Mouse (Mus musculus) midbrain, postnatal 0 days (tissue): Measurements from ENCODE around the gene Rhot1. TPM values are rescaled to one million over a fixed set of nuclear protein-coding genes. Genes with fewer than 3 reads are reported as not detected.

Experiments used
- ATAC-seq: fragments of 200-750 bp; cut with Nextera tagmentation; 2 replicates; pipeline ENCODE4 v1.8.0; 2017; ENCODE audit warnings: moderate number of reproducible peaks, mild to moderate bottlenecking, moderate TSS enrichment, moderate library complexity; ENCODE audit not compliant: low FRiP score
- DNase-seq: peaks from one replicate; pipeline ENCODE4 v3.0.0-alpha.2; 2015; ENCODE audit warnings: low spot score
- H3K27ac ChIP-seq: fragments of 300-500 bp; sonication (generic); 2 replicates; pipeline ENCODE4 v1.5.1; 2014; ENCODE audit warnings: low read depth, mild to moderate bottlenecking, low read length, mixed read lengths
- H3K27me3 ChIP-seq: fragments of 300-500 bp; sonication (generic); 2 replicates; pipeline ENCODE4 v1.6.1; 2014; ENCODE audit warnings: low read length, control low read depth, mixed read lengths; ENCODE audit not compliant: insufficient read depth
- H3K36me3 ChIP-seq: fragments of 300-500 bp; sonication (generic); 2 replicates; pipeline ENCODE4 v1.6.1; 2014; ENCODE audit warnings: low read length, control low read depth, mixed read lengths; ENCODE audit not compliant: insufficient read depth
- H3K4me1 ChIP-seq: fragments of 300-500 bp; sonication (generic); 2 replicates; pipeline ENCODE4 v1.6.1; 2014; ENCODE audit warnings: mild to moderate bottlenecking, control low read depth, antibody characterized with exemption, low read length, mixed read lengths; ENCODE audit not compliant: insufficient read depth
- H3K4me2 ChIP-seq: fragments of 300-500 bp; sonication (generic); 2 replicates; pipeline ENCODE4 v1.6.1; 2014; ENCODE audit warnings: low read depth, mild to moderate bottlenecking, low read length, mixed read lengths; ENCODE audit not compliant: poor library complexity, severe bottlenecking
- H3K4me3 ChIP-seq: fragments of 300-500 bp; sonication (generic); 2 replicates; pipeline ENCODE4 v1.5.1; 2014; ENCODE audit warnings: low read depth, mild to moderate bottlenecking, low read length, moderate library complexity
- H3K9ac ChIP-seq: fragments of 300-500 bp; sonication (generic); replicated peaks from 2 replicates; pipeline ENCODE4 v1.6.1; 2014; ENCODE audit warnings: mild to moderate bottlenecking, low read length, moderate library complexity, mixed read lengths; ENCODE audit not compliant: poor library complexity, severe bottlenecking
- H3K9me3 ChIP-seq: fragments of 300-500 bp; sonication (generic); 2 replicates; pipeline ENCODE4 v1.6.1; 2016; ENCODE audit warnings: low read length, control low read depth
- CTCF ChIP-seq: IDR thresholded peaks from 2 replicates; pipeline ENCODE4 v1.5.1; 2016; ENCODE audit warnings: antibody characterized with exemption, mild to moderate bottlenecking
- WGBS: fragments of 180-500 bp; shearing (Covaris S2); extraction: QIAGEN DNeasy Blood & Tissue Kit; methylation state at CpG from one replicate; pipeline ENCODE4 v1.1.7; 2014; 5-methylcytosine and 5-hydroxymethylcytosine counted together
- polyA plus RNA-seq: library from polyadenylated mRNA; unstranded; fragments of >200 nt; fragmentation: Nextera tagmentation; extraction: Ambion mirVana; gene quantifications from 2 replicates; pipeline ENCODE4 v1.2.1, GENCODE M21; 2015
- total RNA-seq: library from RNA; depleted of rRNA; stranded (reverse); fragments of >200 nt; gene quantifications from 2 replicates; pipeline ENCODE4 v1.2.3, GENCODE M21; 2014; rRNA removed

Rhot1 gene
- total and polyA plus RNA-seq, 2 experiments from 2014 or later = 55.1 to 69.5 TPM

DNA sequence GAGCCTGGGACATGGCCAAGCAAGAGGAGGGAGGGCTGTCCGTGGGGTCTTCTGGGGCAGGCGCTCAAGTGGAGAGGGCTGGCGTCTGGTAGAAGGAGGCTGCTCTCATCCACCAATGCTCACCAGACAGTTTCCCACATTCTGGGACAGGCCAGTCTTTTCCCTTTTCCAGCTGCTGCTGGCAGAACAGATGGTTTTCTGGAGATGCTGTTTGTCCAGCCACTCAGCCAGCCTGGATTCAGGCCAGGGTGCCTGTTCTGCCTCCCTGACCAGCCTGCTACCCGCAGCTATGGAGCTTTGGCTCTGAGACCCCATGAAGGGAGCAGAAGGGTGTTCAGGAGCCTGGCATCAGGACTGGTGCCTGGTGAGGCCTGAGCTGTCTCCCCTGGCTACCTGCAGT, 102.5 kb downstream of the Rhot1 start:
- H3K4me2 ChIP-seq = no peak overlapping the region
- no peaks in the 10 kb centered on the region for H3K27me3 ChIP-seq
- ATAC-seq = no peak
- H3K4me1 ChIP-seq = no peaks in the 10 kb centered on the region
- DNase-seq = peak; percentile 49
- no peaks in the 10 kb centered on the region for H3K36me3 ChIP-seq
- H3K4me3 ChIP-seq = no peak overlapping the region
- H3K9ac ChIP-seq = no peak overlapping the region
- H3K27ac ChIP-seq = no peak overlapping the region
- 53% methylated on average over 4 of the region's 4 CpGs for WGBS
- no peak for TF ChIP-seq CTCF
- H3K9me3 ChIP-seq = no peaks in the 10 kb centered on the region

DNA sequence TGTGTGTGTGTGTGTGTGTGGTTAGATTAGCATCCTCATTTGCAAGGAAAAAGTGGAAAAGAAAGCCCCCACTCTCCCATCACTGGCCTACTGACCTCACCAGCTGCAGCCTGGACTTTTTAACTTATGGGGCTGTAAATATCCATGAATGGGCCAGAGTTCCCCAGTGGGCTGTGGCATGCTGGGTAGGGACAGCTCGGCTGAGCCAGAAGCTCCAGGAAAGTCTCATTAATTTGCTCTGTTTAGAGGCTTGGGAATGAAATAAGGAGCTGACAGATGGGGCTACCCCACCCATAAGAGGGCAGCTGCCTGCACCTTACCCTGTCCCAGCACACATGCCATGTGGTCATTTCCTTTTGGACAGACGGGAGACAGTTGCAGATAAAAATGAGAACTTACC, 103.2 kb downstream of the Rhot1 start:
- no peak for TF ChIP-seq CTCF
- DNase-seq (no peak), ATAC-seq (no peak)
- Histone ChIP-seq H3K9me3 (no peaks in the 10 kb centered on the region), H3K4me3 (no peak overlapping the region), H3K36me3 (no peaks in the 10 kb centered on the region), H3K9ac (no peak overlapping the region), H3K27ac (no peak overlapping the region), H3K4me1 (no peaks in the 10 kb centered on the region), H3K27me3 (no peaks in the 10 kb centered on the region), H3K4me2 (no peak overlapping the region)
- WGBS = 35% methylated on average over 2 of the region's 2 CpGs

- no peak for TF ChIP-seq CTCF
- H3K4me1 ChIP-seq = no peaks in the 10 kb centered on the region
- H3K36me3 ChIP-seq = no peaks in the 10 kb centered on the region
- 10% methylated on average over 6 of the region's 6 CpGs for WGBS
- DNase-seq = no peak
- no peak overlapping the region for H3K9ac ChIP-seq
- no peak overlapping the region for H3K27ac ChIP-seq
- ATAC-seq = no peak
- H3K9me3 ChIP-seq = no peaks in the 10 kb centered on the region
- no peak overlapping the region for H3K4me2 ChIP-seq
- no peaks in the 10 kb centered on the region for H3K27me3 ChIP-seq
- no peak overlapping the region for H3K4me3 ChIP-seq
Measured at GRCm38 (mm10) chr11:80312565-80312964, 103.7 kb downstream of the Rhot1 start.

DNA sequence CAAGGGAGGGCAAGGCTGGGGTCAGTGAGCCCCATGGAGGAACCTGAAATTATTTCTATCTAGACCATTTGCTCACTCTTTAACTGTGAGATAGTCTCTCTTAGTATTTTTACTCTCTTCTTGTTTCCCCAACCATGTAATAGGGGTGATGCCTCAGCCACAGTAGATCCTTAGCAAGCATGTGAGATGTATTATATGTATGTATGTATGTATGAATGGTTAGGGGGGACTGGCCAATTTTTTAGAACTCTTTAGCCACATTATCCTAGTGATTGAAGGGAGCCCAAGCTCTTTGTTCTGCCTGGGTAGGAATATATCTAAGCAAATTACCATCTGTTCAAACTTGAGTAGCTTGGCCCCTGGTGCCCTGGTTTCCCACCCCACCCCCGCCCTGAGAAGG, 104.6 kb downstream of the Rhot1 start:
- H3K36me3 ChIP-seq = no peaks in the 10 kb centered on the region
- H3K27me3 ChIP-seq = no peaks in the 10 kb centered on the region
- H3K4me1 ChIP-seq = no peaks in the 10 kb centered on the region
- H3K9me3 ChIP-seq = no peaks in the 10 kb centered on the region
- H3K4me3 ChIP-seq = no peak overlapping the region
- TF ChIP-seq CTCF = no peak
- 65% methylated on average over 1 of the region's 1 CpGs for WGBS
- no peak for DNase-seq
- H3K27ac ChIP-seq = no peak overlapping the region
- no peak overlapping the region for H3K4me2 ChIP-seq
- H3K9ac ChIP-seq = no peak overlapping the region
- ATAC-seq = no peak

- H3K4me2 ChIP-seq = no peak overlapping the region
- WGBS = 83% methylated on average over 4 of the region's 4 CpGs
- H3K27me3 ChIP-seq = no peaks in the 10 kb centered on the region
- no peak overlapping the region for H3K27ac ChIP-seq
- no peaks in the 10 kb centered on the region for H3K9me3 ChIP-seq
- ATAC-seq = no peak
- no peak overlapping the region for H3K4me3 ChIP-seq
- no peak overlapping the region for H3K9ac ChIP-seq
- TF ChIP-seq CTCF = no peak
- H3K4me1 ChIP-seq = no peaks in the 10 kb centered on the region
- DNase-seq = no peak
- H3K36me3 ChIP-seq = no peaks in the 10 kb centered on the region
Measured at GRCm38 (mm10) chr11:80313944-80314343, 105.1 kb downstream of the Rhot1 start.

DNA sequence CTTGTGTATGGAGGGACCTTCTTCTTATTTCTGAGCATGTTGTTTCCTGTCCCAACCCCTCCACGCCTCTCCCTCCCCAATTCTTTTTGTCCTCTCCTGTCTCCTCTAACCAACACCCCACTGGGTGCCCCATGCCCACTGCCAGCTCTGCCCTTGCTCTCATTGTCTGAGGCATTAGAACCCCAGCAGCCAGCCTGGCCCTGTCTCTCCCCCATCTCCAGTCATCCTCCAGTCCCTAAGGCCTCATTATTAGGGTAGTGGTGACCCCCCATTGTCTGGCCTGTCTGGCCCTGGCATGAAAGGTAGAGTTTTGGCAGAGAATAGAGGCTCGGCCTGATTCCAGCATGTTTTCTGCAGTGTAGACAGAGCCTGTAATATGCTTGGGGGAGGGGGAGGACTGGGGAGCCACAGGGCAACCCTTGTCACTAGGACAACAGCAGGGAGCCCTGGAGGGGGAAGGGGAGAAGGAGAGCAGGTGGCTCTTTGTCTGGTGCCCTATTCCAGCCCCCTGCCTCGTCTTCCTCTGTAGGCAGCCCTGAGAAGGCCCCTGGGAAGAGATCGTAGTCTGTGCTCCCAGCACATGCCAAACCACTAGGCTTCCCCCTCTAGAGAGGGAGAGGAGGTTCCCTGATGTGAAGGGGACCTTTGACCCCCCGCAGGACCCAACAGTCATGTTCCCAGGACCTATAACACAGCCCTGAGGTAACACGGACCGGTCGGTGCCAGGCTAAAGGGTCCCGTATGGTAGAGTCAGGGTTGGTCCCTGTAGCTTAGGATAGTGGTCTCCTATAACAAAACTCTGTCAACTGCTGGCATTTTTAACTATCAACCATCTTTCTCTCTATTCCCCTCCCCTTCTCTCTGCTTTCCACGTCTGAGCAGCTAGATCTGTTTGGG, 107.2 kb downstream of the Rhot1 start:
- no peaks in the 10 kb centered on the region for H3K36me3 ChIP-seq

More for the DNA sequence above, 107.2 kb downstream of the Rhot1 start:
- H3K4me3 ChIP-seq = no peak overlapping the region
- H3K4me1 ChIP-seq = no peaks in the 10 kb centered on the region
- ATAC-seq = peak; percentile 68; the same call in 1 of the 2 replicates
- H3K9me3 ChIP-seq = no peaks in the 10 kb centered on the region
- peak; percentile 63 for DNase-seq
- no peak overlapping the region for H3K9ac ChIP-seq
- WGBS = 30% methylated on average over 10 of the region's 10 CpGs
- H3K4me2 ChIP-seq = no peak overlapping the region
- H3K27ac ChIP-seq = no peak overlapping the region; the same call in 1 of the 2 replicates
- no peak for TF ChIP-seq CTCF
- no peaks in the 10 kb centered on the region for H3K27me3 ChIP-seq

Other genes with a start within 250 kb of the Rhot1 start
- 24.7 and 27.1 TPM in 2 replicates for gene Utp6, start 246.6 kb upstream of the Rhot1 start, total RNA-seq
- 18.9 and 21.0 TPM in 2 replicates for gene Utp6, start 246.6 kb upstream of the Rhot1 start, polyA plus RNA-seq
- gene Suz12, start 215.9 kb upstream of the Rhot1 start, total RNA-seq = 18.7 and 22.3 TPM in 2 replicates
- 6.4 and 9.2 TPM in 2 replicates for gene Suz12, start 215.9 kb upstream of the Rhot1 start, polyA plus RNA-seq
- 9.7 and 10.0 TPM in 2 replicates for gene Crlf3, start 128.0 kb upstream of the Rhot1 start, total RNA-seq
- 8.7 and 9.7 TPM in 2 replicates for gene Crlf3, start 128.0 kb upstream of the Rhot1 start, polyA plus RNA-seq
- gene Atad5, start 119.6 kb upstream of the Rhot1 start, total RNA-seq = 5.6 and 8.0 TPM in 2 replicates
- 3.1 and 3.3 TPM in 2 replicates for gene Atad5, start 119.6 kb upstream of the Rhot1 start, polyA plus RNA-seq
- gene Tefm, start 66.8 kb upstream of the Rhot1 start, total RNA-seq = 9.5 and 14.3 TPM in 2 replicates
- gene Tefm, start 66.8 kb upstream of the Rhot1 start, polyA plus RNA-seq = 18.5 and 20.1 TPM in 2 replicates
- 5.7 and 11.2 TPM in 2 replicates for gene Adap2, start 54.9 kb upstream of the Rhot1 start, total RNA-seq
- 4.0 and 4.2 TPM in 2 replicates for gene Adap2, start 54.9 kb upstream of the Rhot1 start, polyA plus RNA-seq
- gene Rnf135, start 25.2 kb upstream of the Rhot1 start, total RNA-seq = 3.0 and 3.7 TPM in 2 replicates
- 3.3 and 4.2 TPM in 2 replicates for gene Rnf135, start 25.2 kb upstream of the Rhot1 start, polyA plus RNA-seq
- 1.9 and 5.7 TPM in 2 replicates for gene Rhbdl3, start 91.9 kb downstream of the Rhot1 start, total RNA-seq
- 1.4 and 1.7 TPM in 2 replicates for gene Rhbdl3, start 91.9 kb downstream of the Rhot1 start, polyA plus RNA-seq
- 25.2 and 32.4 TPM in 2 replicates for gene 5730455P16Rik, start 169.0 kb downstream of the Rhot1 start, total RNA-seq
- 37.4 and 50.6 TPM in 2 replicates for gene 5730455P16Rik, start 169.0 kb downstream of the Rhot1 start, polyA plus RNA-seq
- 243 and 245 TPM in 2 replicates for gene Zfp207, start 174.3 kb downstream of the Rhot1 start, total RNA-seq
- 131 and 147 TPM in 2 replicates for gene Zfp207, start 174.3 kb downstream of the Rhot1 start, polyA plus RNA-seq
- 24.6 and 44.5 TPM in 2 replicates for gene Psmd11, start 219.6 kb downstream of the Rhot1 start, total RNA-seq
- gene Psmd11, start 219.6 kb downstream of the Rhot1 start, polyA plus RNA-seq = 259 and 278 TPM in 2 replicates